Comparison of ENCODE assay signal across 14 mouse cellular contexts in the genomic region with DNA sequence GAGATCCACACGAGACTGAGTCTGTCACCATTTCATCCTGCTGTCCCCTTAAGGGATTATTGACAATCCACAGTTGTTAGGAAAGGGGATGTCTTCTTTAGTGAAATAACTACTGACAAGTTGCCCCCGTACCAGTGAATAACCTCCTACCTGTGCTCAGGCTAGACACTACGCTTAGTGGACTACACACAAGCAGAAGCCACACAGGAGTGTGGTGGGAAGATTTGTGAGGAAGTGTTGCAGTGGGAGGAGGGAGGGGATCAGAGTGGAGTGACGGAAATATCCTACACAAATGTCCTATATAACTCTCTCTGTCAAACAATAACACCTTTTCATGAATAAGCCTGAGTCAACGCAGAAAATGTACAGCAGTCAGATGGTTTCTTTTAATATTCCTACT.
"Had no signal": no experiment of that assay in that cellular context is flagged by ENCODE, and none has a peak within 500 bp of the region (broad histone marks: within the 10 kb centered on the region; RNA-seq: fewer than 3 reads in every experiment).

No protein-coding gene starts in this region.

- H3K4me3 ChIP-seq: midbrain, embryonic 10.5 days; midbrain, embryonic 12.5 days; myocyte; neural tube, embryonic 13.5 days; neural tube, embryonic 15.5 days had no signal

- H3K9me3 ChIP-seq: midbrain, embryonic 10.5 days; midbrain, embryonic 12.5 days; neural tube, embryonic 13.5 days; neural tube, embryonic 15.5 days had no signal

- ATAC-seq: midbrain, embryonic 16.5 days had no signal

- H3K4me2 ChIP-seq: lung, embryonic 14.5 days; midbrain, embryonic 12.5 days; neural tube, embryonic 13.5 days; neural tube, embryonic 15.5 days had no signal

- DNase-seq: lung, adult 18-20 months; lung, postnatal 4 days; midbrain, embryonic 14.5 days; spleen, adult 18-20 months; thymus, adult 2 months; thymus, postnatal 36 days had no signal

- H3K27me3 ChIP-seq: midbrain, embryonic 12.5 days; neural tube, embryonic 13.5 days; neural tube, embryonic 15.5 days had no signal

- H3K9ac ChIP-seq: liver, embryonic 14.5 days; lung, embryonic 14.5 days; midbrain, embryonic 12.5 days; neural tube, embryonic 13.5 days; neural tube, embryonic 15.5 days had no signal

- H3K27ac ChIP-seq: liver, embryonic 14.5 days; midbrain, embryonic 10.5 days; midbrain, embryonic 12.5 days; neural tube, embryonic 13.5 days; neural tube, embryonic 15.5 days had no signal

- H3K4me1 ChIP-seq: midbrain, embryonic 10.5 days; midbrain, embryonic 12.5 days; neural tube, embryonic 13.5 days; neural tube, embryonic 15.5 days had no signal

- H3K36me3 ChIP-seq: midbrain, embryonic 10.5 days; midbrain, embryonic 12.5 days; neural tube, embryonic 13.5 days; neural tube, embryonic 15.5 days had no signal
